ENCODE assay signal across 14 mouse cellular contexts in the genomic region with DNA sequence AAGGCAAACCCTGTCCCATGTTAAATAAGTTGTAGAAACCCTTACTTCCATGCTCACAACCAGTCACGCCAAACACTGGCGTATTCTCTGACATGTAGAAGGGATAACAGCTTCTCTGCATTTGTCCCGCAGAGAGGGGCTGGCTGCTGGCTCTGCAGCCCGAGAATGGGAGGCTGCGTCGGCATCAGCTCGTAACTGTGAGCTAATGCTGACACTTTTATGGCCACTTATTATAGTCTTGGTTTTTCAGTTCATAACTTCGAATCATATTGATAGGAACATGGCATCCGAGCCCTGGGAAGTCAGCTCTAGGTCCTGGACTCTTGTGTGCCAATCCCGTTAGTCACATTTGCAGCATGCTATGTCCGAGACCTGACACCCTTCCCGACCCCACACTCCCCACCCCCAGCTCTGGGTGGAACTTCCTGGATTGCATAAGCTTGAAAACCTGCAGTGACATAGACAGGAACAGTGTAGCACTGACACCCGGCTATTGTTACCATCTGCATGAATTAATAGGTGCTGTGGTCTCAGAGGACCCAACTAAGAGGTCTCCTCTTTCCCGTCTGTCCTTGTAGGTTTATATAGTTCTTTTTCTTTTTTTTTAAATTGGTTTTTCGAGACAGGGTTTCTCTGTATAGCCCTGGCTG.
"Had no signal": no experiment of that assay in that cellular context is flagged by ENCODE, and none has a peak within 500 bp of the region (broad histone marks: within the 10 kb centered on the region; RNA-seq: fewer than 3 reads in every experiment).

No protein-coding gene starts in this region.

- ATAC-seq: hindbrain, embryonic 16.5 days; inflammation-experienced regulatory T-cells, adult 6 months; intestine, postnatal 0 days; liver, postnatal 0 days had no signal

- DNase-seq: kidney, postnatal 10 days; liver, embryonic 13.5 days; liver, postnatal 0 days; midbrain, embryonic 14.5 days; thymus, postnatal 14 days had no signal

- H3K27ac ChIP-seq: left cerebral cortex, adult 2 months; limb, embryonic 15.5 days; liver, embryonic 13.5 days; midbrain, embryonic 10.5 days; neural tube, embryonic 15.5 days; stomach, postnatal 0 days had no signal

- H3K4me1 ChIP-seq: liver, embryonic 13.5 days; neural tube, embryonic 15.5 days had no signal

- H3K4me3 ChIP-seq: left cerebral cortex, adult 2 months; limb, embryonic 15.5 days; liver, embryonic 13.5 days; midbrain, embryonic 10.5 days; myocyte; neural tube, embryonic 15.5 days had no signal

- H3K9ac ChIP-seq: limb, embryonic 15.5 days; liver, embryonic 13.5 days; liver, postnatal 0 days; neural tube, embryonic 15.5 days had no signal

- H3K9me3 ChIP-seq: limb, embryonic 15.5 days; liver, embryonic 13.5 days; neural tube, embryonic 15.5 days had no signal

- H3K27me3 ChIP-seq: liver, embryonic 13.5 days had no signal

- H3K4me2 ChIP-seq: limb, embryonic 15.5 days; liver, embryonic 13.5 days; neural tube, embryonic 15.5 days had no signal

- H3K36me3 ChIP-seq: limb, embryonic 15.5 days; liver, embryonic 13.5 days; midbrain, embryonic 10.5 days; neural tube, embryonic 15.5 days had no signal
